Mouse (Mus musculus): ENCODE results near the gene Jmjd6. TPM values are rescaled to one million over a fixed set of nuclear protein-coding genes. Genes with fewer than 3 reads are reported as not detected.

The Jmjd6 gene
- total and polyA plus RNA-seq, 3 experiments: 106 to 116 (median 109) TPM

DNA sequence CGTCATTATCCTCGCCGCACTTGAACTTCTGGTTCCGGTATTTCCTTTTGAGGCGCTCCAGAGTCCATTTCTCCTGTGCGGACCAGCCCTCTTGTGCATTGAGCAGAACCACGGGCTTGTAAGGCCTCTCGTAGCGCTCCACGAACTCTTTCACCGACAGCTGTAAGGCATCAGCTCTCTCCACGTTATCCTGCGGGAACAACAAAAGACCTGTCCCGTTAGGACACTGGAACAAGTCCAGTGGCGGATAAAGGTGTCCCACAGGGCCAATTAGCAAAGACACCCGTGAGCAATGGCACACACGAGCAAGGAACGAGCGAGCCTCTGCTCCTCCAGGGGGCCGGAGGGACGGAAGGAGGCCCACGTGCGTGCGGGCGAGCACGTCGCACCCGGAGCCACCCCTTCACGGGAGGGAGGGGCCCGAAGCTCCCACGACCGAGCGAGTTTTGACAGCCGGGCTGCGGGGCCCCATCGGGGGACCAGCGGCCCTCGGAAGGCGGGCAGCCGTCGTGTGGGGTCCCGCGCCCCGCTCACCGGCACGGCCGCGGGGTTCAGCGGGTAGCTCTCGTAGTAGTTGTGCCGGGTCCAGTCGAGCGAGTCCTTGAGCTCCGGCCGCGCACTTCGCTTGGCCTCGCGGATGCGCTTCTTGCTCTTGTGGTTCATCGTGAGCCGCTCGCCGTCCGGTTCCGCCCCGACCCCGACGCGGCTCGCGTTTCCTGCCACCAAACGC, 553 bp downstream of the Jmjd6 start:
- Histone ChIP-seq H3K36me3 (replicated peaks in 1 of 2; ENCODE audit: control insufficient read depth in 1 of 2, insufficient read depth in 1 of 2, low read length in 1 of 2) (peaks cover 32 to 59% of the 10 kb centered on the region in 2 experiments), H3K4me1 (ENCODE audit: control insufficient read depth in 1 of 2, insufficient read depth in 2 of 2) (peaks cover 14 to 66% of the 10 kb centered on the region in 2 experiments), H3K9me3 (replicated peaks; ENCODE audit: low read length) (no peaks in the 10 kb centered on the region), H3K79me2 (replicated peaks; ENCODE audit: control insufficient read depth, extremely low read depth, insufficient read depth, poor library complexity, severe bottlenecking) (peaks cover 58% of the 10 kb centered on the region), H3K27ac (ENCODE audit: insufficient read depth, low read depth) (peak overlapping the region; percentile 89), H3K4me3 (replicated peaks in 1 of 3; ENCODE audit: low read depth in 2 of 3, low read length in 2 of 3, poor library complexity in 1 of 3) (peak overlapping the region; percentile 83 to 98 (median 88)), H3K9ac (ENCODE audit: insufficient read depth, low read depth) (peak overlapping the region; percentile 92), H3K27me3 (replicated peaks) (no peaks in the 10 kb centered on the region), H3K4me2 (ENCODE audit: insufficient read depth, low read depth, poor library complexity, severe bottlenecking) (peak overlapping the region; percentile 92)
- dilution Hi-C loops (cut with MboI; ENCODE audit: extremely low pct_ligation_motif_present, extremely low pct_unique_long_range_greater_than_20kb, low sequenced_read_pairs) (no loop called here), in situ Hi-C loops (cut with MboI; ENCODE audit: low pct_ligation_motif_present, low pct_unique_long_range_greater_than_20kb, low sequenced_read_pairs) (no loop called here)
- peak; percentile 64 for DNase-seq (ENCODE audit: extremely low read depth)
- no peak for TF ChIP-seq NRF1 (IDR thresholded peaks at IDR 0.05; ENCODE audit: low read depth, low read length)
- TF ChIP-seq MYC (IDR thresholded peaks at IDR 0.05; ENCODE audit: low read depth, low read length): peak; percentile 82; the same call in 1 of the 2 replicates
- TF ChIP-seq EP300 (IDR thresholded peaks at IDR 0.05; ENCODE audit: low read length): no peak
- peak; percentile 94 for TF ChIP-seq MAX (IDR thresholded peaks at IDR 0.05; ENCODE audit: low read length)
- TF ChIP-seq MXI1 (IDR thresholded peaks at IDR 0.05; ENCODE audit: low read depth, low read length): peak; percentile 98
- TF ChIP-seq SIN3A (IDR thresholded peaks at IDR 0.05; ENCODE audit: low read length): peak; percentile 93
- TF ChIP-seq TCF12 (IDR thresholded peaks at IDR 0.05; ENCODE audit: low read depth, low read length): peak; percentile 47; the same call in 1 of the 2 replicates
- no peak for TF ChIP-seq USF1 (IDR thresholded peaks at IDR 0.05; ENCODE audit: low read depth, low read length)
- TF ChIP-seq MAZ (IDR thresholded peaks at IDR 0.05; ENCODE audit: low read depth, low read length): peak; percentile 65; the same call in 1 of the 2 replicates
- peak; percentile 90; the same call in 1 of the 2 replicates for TF ChIP-seq NELFE (IDR thresholded peaks at IDR 0.05; ENCODE audit: low read depth, low read length)
- TF ChIP-seq BHLHE40 (IDR thresholded peaks at IDR 0.05; ENCODE audit: low read depth, low read length): peak; percentile 95
- TF ChIP-seq IRF4 (IDR thresholded peaks at IDR 0.05; ENCODE audit: low read depth, low read length): 0 out of 2 replicates have a peak, but pooled peaks have one; percentile 29
- TF ChIP-seq GABPA (IDR thresholded peaks at IDR 0.05; ENCODE audit: insufficient replicate concordance, low read depth, low read length): no peak
- TF ChIP-seq POLR2AphosphoS2 (IDR thresholded peaks at IDR 0.05; ENCODE audit: low read depth, low read length): peak; percentile 17; the same call in 1 of the 2 replicates

DNA sequence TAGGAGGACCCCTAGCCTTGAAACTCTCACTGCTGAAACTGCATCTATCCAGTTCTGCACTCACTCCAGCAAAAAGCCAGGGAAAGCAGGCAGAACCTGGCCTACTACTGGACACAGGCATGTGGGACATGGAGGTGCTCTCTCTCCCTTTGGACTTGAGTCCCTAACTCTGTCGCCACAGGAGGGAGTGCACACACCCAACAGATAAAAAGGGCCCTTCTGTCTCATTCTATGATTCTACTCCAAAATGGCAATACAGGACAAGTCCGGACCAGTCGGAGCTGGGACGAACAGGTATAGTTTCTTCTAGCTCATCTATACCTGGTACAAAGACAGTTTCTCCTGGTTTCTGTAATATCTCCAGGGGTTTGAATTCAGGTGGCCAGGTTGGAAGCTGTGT, 2.5 kb downstream of the Jmjd6 start:
- dilution Hi-C loops (cut with MboI; ENCODE audit: extremely low pct_ligation_motif_present, extremely low pct_unique_long_range_greater_than_20kb, low sequenced_read_pairs): no loop called here
- DNase-seq (ENCODE audit: extremely low read depth): no peak
- H3K9me3 ChIP-seq (replicated peaks; ENCODE audit: low read length): no peaks in the 10 kb centered on the region
- H3K4me1 ChIP-seq (ENCODE audit: control insufficient read depth in 1 of 2, insufficient read depth in 2 of 2): peaks cover 10 to 50% of the 10 kb centered on the region in 2 experiments; a peak in 3 of 4 replicates
- H3K9ac ChIP-seq (ENCODE audit: insufficient read depth, low read depth): no peak overlapping the region
- peak overlapping the region in 1 of 3 experiments; percentile 10 for H3K4me3 ChIP-seq (replicated peaks in 1 of 3; ENCODE audit: low read depth in 2 of 3, low read length in 2 of 3, poor library complexity in 1 of 3)
- no peak for TF ChIP-seq USF2 (conservative IDR thresholded peaks at IDR 0.05; ENCODE audit: low read depth, low read length)
- no peak for TF ChIP-seq JUN (IDR thresholded peaks at IDR 0.05; ENCODE audit: insufficient read depth, low read depth, low read length)
- no peak for TF ChIP-seq EP300 (IDR thresholded peaks at IDR 0.05; ENCODE audit: low read length)
- no peak for TF ChIP-seq POLR2AphosphoS2 (IDR thresholded peaks at IDR 0.05; ENCODE audit: low read depth, low read length)
- peaks cover 43% of the 10 kb centered on the region for H3K79me2 ChIP-seq (replicated peaks; ENCODE audit: control insufficient read depth, extremely low read depth, insufficient read depth, poor library complexity, severe bottlenecking)
- in situ Hi-C loops (cut with MboI; ENCODE audit: low pct_ligation_motif_present, low pct_unique_long_range_greater_than_20kb, low sequenced_read_pairs): no loop called here
- H3K4me2 ChIP-seq (ENCODE audit: insufficient read depth, low read depth, poor library complexity, severe bottlenecking): no peak overlapping the region
- no peaks in the 10 kb centered on the region for H3K27me3 ChIP-seq (replicated peaks)
- peaks cover 50 to 62% of the 10 kb centered on the region in 2 experiments for H3K36me3 ChIP-seq (replicated peaks in 1 of 2; ENCODE audit: control insufficient read depth in 1 of 2, insufficient read depth in 1 of 2, low read length in 1 of 2)
- no peak overlapping the region for H3K27ac ChIP-seq (ENCODE audit: insufficient read depth, low read depth)

All from CH12.LX (cell line).